Mouse (Mus musculus): ENCODE measurements at regions not wholly inside any gene's neighbourhood (a gene's known extent, or its start where the extent isn't known, plus 50 kb on each side); places are given as distances from the start of the nearest gene placed in this dataset.

DNA sequence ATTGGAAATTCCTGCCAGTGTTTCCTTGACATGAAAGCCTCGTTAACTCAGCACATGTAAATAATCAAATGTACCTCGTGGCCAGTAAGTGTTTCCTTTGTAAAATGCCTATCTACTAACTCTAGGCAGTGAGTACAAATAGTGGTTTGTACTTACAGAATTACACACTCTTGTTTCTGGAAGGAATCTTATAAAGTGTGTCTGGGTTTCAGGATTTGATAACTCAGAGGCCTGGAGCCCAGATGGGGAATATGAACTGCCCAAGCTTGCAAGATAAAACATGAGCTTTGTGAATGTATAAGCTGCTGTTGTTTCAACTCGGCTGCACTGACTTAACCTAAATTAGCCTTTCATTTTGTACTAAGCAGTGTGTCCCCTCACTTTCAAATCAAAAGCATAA is 293.1 kb upstream of the Cdh11 start:
- no peak for TF ChIP-seq CTCF (IDR thresholded peaks at IDR 0.05; ENCODE audit: extremely low read depth, insufficient read depth, low read length)
- TF ChIP-seq POLR2A (IDR thresholded peaks at IDR 0.05; ENCODE audit: extremely low read depth, insufficient read depth, low read length): no peak
